Mouse (Mus musculus) frontal cortex, postnatal 25 days (tissue): ENCODE results near the gene Zfp511.

Experiments
- DNase-seq, 2 experiments: peaks; one replicate each; pipeline ENCODE4 v3.0.0; 2022; ENCODE audit warnings: low spot score in 2 of 2

The Zfp511 gene

DNA sequence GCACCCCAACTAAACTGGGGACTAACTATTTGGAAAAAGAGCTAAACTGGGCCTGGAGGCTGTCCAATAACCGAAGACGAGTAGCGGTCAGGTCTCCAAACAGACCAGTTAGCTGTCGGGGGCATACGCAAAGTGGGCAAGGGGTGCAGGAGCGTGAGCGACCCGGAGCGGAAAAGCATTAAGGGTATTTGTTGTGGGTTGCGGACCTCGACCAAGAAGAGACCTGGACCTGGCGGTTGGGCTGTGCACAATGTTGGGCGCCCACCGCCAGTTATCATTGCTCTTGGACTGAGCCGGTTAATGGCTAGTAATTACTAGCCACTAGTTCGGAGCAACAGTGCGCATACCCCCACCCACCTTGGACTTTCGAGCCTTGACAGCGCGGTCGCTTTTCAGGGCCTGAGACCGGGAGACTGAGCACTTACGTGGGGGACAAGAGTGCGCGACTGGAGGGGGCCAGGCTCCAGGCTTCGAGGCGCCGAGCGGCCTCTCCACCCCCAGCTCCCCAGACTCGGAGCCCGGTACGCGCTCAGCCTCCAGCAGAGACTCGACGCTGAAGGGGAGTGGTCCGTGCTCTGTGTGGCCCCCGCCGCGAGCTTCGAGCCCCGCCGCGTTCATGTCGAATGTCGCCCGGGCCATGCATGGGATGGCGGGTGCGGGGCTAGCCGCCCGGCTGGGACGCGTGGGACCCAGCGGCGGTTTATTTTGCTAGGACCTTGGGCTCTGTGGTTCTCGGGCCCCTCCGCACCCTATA, 12.3 kb downstream of the Zfp511 start, which contains the start of gene Msx3:
Msx3 (minus strand) TSS at position 729 of the 754 bp plus-strand sequence.
- DNase-seq = no peak

DNA sequence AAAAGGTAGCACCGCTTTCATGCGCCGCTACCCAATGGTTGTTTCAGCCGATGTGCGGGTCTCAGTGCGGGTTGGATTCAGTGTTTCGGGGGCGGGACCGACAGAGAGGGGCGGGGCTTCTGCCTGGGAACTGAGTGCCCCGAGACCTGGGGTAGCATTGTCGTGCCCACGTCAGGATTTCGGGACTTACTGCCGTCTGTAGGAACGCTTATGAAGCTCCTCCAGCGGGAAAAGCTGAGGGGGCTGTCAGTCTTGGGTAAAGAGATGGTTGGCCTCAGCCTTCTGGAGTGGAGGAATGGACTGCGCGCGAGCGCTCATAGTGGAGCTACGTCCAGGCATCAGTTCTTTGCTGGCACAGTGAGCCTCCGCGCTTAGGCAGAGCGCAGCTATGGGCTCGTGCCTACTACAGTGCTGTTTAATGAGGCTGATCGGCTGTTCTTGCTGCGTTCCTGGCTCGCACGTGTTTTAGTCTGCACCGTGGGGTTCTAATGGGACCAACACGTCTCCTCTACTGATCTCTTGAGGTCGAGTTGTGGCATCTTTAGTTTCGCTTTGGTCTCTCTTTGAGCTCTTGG, 13.0 kb downstream of the Zfp511 start:
- no peak for DNase-seq

DNA sequence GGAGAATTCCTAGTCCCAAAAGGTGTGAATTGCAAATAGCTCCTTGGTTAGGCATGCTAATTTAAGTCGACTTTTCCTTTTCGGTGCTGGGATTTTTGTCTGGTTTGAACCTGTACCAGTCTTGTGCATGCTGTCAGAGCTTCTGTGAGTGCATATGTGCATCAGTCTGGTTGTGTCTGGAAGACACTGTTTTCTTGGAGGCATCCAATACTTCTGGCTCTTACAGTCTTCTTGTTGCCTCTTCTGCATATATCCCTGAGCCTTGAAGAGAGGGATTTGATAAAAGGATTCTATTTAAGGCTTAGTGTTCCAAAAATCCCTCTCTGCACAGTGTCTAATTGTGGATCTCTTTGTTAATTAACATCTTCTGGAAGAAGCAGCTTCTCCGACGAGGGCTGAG, 17.9 kb downstream of the Zfp511 start:
- DNase-seq = no peak

DNA sequence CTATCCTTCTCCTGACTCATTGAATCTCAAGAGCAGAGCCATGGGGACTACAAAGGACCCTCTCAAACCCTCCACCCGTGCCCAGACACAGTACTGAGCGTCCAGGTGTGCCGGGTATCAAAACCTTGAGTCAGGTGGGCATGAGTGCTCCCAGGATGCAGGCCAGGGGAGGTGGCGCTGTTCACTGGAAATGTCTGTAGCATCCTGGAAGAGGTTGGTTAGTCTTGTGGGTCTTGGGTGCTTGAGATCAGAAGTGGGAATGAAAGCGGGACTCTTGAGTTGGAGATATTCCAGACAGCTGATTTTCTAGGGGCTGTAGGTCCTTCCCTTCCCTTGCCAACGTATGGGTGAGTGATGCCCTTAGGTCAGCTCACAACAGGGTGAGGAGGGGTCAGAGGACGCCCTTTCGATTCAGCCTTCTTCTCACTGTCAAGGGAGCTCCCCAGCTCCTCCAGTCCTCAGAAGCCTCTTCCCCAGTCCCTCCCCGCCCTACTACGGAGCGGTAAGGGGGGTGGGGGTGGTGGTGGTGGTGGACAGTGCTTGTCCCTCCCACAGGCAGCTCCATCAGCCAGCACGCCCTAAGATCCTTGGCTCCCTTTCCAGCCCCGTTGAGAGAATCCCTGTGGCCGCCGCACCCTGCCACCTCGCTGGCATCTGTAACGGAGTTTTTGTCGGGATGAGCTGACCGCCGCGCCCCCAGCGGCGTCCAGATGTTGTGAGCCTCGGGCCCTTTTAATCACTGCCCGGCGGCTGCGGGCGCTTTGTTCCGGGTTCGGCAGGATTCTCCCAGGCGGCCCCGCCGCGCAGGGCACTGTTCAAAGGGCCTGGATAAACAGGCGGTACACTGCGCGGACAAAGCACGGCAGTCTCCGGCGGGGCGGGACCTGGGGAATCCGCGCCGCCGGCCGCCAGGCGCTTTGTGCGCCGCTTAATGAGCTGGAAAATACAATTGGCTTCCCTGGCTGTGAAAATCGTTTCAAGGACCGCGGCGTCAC, 21.5 kb downstream of the Zfp511 start:
- no peak for DNase-seq

DNA sequence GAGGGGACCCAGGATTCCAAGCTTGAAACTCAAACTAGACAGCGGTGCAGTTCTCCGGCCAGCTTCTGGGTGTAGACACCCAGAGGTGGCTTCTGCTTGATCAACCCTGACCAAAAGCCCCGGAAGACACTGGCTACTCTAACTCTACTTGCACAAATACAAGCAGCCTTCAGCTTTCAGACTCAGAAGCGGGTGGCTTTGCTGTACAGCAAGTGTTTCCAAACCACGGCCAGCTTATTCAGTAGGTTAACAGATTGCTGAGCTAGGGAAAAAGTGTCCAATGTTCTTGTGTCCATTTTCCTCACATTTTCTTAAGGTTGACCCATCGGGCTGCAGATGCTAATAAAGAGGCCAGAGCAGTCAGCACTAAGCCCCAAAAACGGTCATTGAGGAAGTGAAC, 22.3 kb downstream of the Zfp511 start:
- DNase-seq = no peak

DNA sequence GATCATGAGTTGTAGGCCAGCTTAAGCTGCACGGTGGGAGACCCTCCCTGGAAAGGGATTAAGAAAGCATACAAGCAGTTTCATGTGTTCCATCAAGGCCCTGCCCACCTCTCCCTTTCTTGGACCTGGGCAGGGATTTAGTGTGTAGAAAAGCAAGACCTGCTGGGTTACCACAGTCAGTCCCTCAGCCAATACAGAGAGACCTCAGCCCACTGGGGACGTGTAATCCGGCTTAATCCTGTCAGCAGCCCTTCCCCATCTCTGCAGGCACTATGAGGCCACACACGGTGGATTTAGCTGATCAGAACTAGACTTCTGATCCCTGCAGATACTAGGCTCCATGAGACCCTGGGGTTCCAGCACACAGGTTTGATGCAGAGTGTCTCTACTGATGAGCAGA, 23.4 kb downstream of the Zfp511 start:
- no peak for DNase-seq

DNA sequence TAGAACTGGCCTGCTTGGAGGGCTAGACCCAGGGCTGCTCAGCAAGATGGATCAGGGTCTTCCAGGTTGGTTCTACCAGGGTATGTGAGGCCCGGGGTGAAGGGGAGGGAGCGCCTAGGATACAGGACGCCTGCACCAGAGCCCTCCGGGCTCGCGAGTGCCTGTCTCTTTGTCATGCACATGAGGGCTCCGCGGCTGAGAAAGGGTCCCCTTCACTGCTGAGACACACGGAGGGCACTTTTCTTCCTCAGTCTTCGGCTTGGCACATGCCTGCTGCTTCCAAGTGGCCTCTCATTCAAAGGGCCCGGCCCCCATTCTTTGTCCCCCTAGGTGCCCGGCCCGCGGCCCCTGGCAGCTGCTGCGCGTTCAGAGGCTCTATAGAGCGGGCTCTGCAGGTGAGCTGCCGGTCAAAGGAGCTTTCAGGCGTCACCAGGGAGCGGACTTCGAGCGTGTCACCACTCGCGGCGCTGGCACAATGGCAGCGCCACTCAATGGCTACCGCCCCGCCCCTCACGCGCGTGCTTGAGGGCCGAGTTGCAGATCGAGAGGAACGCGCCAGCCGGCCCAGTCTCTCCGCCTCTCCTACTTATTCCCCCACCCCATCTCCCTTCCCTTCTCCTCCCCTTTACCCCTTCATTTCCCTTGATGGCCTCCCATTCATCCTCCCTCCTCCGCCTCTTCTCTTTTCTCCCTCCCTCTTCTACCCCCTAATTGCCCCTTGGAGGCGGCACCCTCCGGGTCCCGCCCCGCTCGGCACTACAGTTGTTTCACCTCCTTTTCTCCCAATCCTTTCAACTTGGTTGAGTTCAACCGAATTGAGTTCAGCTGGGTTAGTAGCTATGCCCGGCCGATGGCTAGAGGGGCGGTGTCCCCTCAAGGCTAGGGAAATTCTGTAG, 25.0 kb downstream of the Zfp511 start:
- DNase-seq = no peak

DNA sequence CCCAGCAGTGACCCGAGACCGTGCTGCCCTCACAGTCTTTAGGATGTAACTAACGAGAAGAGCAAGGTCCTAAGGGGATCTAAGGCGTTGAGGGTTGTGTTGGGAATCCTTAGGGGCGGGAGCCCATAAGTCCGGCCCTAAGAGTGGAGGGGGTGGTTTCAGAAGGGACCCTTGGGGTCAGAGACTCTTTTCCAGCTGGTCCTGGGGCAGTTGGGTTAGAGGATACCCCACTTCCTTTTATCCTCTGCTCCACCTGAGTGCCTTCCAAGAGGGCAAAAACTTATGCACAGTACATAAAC, 25.6 kb downstream of the Zfp511 start:
- no peak for DNase-seq

DNA sequence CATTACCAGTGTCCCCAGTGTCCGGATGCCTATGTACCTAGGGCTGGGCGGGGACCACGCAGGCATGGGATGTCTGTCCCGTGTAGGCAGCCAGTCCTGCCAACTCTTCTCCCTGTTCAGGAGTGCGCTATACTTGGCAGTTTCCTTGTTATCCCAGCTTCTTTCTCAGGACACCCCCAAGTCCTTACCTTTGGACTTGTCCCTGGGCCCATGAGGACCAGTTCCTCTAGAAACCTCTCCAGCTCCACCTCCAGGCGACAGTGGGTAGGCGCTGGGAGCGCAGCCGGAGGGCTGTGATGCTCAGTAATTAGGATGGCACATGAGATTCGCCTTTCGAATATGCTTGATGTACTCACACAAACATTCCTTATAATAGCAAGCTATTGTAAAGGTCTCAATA, 26.1 kb downstream of the Zfp511 start:
- no peak for DNase-seq

DNA sequence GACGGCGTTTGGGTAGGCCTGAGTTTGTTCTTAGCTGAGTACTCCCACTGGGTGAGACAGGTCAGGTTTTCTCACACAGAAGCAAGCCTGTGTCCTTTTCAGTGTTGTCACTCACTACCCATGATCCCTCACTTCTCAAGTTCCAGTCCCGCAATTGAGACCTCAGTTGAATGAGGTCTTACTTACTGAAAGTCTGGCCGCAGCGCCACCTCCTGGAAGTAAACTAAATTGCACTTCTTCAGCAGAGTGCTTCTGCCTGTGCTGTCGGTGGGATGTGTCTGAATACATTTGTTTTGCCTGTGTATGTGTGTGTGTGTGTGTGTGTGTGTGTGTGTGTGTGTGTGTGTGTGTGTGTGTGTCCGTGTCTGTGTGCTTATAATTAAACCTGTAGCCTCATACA, 26.9 kb downstream of the Zfp511 start:
- peak; percentile 61 to 69 for DNase-seq

DNA sequence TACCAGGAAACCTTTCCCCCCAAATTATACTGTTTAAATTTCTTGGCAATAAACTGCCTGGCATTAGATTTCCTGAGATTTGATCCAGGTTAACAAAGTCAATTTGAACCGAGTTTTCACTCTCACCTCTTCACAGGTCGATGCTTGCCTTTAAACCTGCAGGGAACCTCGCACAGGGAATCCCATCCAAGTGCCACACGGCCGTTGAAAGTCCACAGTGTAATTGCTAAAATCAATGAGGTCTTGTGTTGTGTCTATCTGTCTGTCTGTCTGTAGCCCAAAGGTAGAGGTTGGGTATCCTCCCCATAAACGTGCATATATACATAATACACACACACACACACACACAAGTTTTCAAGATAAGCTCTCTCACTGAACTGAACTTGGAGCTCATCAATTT, 31.2 kb downstream of the Zfp511 start:
- DNase-seq = no peak

DNA sequence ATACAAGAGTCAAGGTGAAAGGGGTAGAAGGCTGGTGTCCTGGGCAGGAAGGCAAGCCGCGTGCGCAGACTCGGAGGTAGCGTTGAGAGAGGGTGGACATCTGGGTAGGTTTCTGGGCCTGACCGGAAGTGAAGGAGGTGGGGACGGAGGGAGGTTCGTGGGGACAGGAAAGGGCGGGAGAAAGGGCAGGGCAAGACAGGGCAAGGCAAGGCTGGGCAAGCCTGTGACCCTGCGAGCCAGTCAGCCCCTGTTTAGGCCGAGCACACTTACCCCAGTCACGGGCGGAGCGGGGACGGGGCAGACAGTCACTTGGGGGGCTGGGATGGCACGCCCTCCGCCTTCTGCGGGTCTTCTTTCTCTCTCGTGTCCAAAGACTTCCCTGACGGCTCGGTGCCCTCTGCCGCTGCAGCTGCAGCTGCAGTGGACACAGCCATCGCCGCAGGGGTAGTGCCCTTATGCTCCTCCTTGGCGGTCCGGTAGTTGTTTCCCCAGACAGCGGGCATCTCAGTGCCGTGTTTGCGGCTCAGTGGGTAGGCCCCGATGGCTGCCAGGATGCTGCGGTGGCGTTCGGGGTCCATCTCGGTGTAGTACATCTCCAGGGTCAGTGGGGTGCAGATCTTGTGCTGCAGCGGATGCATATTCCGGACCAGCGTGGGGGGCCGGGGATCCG, 34.0 kb downstream of the Zfp511 start:
- no peak for DNase-seq

DNA sequence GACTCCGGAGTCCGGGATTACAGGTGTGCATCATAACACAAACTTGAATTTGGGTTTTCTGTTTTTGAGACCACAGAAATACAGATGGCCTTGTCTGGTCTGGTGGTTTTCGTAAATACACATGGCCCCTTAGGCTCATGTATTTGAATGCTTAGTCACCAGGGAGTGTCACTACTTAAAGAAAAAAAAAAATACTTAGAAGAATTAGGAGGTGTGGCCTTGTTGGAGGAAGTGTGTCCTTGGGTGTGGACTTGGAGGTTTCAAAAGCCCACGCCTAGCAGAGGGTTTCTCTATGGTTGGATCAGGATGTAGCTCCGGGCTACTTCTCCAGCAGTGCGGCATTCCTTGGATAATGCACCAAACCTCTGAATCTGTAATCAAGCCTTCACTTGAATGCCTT, 41.5 kb downstream of the Zfp511 start:
- no peak for DNase-seq

DNA sequence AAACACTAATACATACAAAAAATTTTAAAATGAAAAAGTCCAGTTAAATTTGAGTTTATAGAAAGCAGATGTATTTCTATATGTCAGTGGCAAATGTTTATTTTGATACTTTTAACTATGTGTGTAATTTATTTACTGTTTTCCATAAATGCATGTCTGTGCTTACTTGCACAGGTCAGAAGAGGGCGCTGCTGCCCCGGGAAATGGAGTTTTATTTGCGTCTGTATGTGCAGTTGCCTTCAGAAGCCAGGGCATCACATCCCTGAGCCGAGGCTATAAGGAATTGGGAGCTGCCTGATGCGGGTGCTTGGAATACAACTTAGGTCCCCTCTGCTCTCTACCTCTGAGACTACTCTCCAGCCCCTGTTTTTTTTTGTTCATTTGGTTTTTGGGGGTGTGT, 42.5 kb downstream of the Zfp511 start:
- peak in 1 of 2 experiments; percentile 62 for DNase-seq

DNA sequence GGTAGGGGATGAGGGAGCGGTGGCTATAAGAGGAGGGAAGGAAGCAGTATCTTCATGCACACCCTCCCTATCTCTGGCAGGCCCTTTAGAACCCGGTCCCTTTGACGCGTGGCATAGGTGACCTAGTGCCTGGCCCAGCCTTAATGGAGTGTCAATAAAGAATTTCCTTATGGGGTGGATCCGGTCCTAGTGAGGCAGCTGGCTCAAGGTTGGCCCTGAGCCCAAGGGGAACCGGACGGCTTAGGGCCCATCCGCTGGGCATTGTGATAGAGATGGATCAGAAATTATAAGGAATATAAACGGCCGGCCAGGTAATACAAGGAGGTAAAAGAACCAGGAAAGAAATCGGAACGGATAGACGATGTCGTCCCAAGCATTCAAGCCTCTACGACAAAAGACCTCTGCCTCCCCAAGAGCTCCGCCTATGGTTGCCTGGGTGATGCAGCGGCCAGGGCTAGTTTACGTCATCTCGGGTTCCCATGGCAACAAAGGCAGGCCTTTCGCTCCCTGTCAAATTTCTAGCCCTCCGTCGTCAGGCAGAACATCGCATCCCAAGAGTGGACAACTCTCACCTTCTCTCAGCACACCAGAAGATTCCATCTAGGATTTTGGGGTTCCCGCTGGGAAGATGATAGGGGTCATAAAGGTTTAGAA, 44.4 kb downstream of the Zfp511 start:
- DNase-seq = peak; percentile 65 to 85

DNA sequence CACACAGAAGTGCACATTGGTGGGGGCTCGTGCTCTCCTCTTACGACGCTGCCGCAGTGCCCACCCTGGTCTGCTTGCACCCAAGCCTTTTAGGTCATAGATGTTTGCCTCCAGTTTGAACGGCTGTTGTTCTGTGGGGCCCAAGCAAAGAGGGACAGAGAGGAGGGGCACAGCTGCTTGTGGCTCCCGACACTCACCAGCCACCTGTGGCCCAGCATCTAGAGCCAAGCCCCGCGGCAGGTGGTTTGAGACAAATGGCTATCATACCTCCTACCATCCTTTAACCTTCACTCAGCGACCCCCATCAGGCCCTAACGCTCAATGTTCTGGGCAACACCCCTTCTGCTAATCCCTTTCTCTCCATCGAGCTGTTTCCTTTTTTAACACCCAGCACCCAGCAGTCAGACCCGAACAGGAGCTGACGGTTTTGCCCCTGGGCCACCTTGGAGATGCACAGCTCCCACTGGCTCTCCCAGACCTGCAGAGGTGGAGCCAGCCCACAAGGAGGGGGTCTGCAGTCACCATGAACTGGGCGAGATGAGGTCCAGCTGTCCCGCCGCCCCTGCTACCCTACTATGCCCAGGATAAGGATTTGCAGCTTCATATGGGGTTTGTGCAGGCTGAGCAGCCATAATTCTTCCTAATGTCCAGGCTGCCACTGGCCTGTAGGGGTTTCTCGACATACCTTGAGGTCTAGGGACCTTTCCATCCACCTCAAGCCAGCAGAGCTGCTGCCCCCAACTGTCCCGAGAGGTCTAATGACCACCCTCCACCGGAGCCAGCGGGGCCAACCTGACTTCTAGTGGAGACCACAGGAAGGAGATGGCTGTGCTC, 45.4 kb downstream of the Zfp511 start:
- peak; percentile 33 to 35 for DNase-seq

DNA sequence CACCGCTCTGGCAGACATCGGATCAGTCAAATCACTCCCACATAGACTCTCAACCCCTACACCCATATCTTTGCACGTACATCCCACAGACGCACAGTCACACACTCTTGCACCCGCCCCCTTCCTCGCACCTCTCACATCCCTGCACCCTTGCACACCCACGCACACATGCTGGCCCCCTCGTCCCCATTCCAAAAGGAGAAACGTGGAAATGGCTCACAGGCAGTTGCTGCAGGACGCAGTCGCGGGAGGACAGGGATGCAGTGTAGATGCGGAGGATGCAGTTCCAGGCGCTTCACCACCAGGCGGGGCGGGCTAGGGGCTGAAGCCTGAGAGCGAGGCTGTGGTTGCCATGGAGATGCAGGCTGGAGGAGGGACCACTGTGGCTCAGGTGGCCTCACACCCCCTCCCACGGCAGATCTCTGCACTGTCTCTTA, 46.1 kb downstream of the Zfp511 start, which contains the start of gene Caly:
Caly (minus strand) TSS at position 307 of the 437 bp plus-strand sequence.
- DNase-seq = peak; percentile 70 to 85
